Comparison of ENCODE assay signal across 11 mouse cellular contexts in the genomic region with DNA sequence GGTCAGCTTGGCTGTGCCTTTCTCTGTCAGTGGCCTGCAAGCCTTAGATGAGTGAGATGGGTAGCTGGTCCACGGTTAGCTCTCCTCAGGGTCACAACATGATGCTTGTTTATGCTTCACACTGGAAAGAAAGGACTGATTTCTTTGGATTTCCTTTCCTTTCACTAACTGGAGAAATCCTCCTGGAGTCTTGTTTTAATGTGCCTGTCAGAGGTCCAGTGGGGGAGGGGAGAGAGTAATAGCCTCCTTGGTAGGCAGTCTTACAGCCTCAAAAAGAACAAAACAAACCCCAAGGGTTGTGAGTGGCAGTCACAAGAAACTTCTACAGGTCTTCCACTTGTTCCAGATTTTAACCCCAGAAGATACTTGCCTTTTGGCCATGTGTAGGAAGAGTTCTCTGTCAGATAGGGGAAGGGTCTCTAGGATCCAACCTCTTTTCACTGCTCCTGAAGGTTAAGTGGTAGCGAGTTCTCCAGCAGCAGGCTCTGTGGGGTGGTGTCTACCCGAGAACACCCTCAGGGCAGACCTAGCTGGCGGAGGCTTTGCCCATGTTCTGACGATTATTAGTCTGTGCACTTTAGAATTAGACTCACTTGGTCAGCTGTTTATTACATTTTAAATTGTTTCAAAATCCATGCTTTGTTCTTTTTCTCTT. TPM values are rescaled to one million over a fixed set of nuclear protein-coding genes. Genes with fewer than 3 reads are reported as not detected.
DNase-seq lines count a peak whose midpoint lies in the region; ATAC-seq and TF ChIP-seq lines count a peak whose summit lies in the region.
"Had no signal": no experiment of that assay in that cellular context is flagged by ENCODE, and none has a peak within 500 bp of the region (broad histone marks: within the 10 kb centered on the region; RNA-seq: fewer than 3 reads in every experiment).

No protein-coding gene starts in this region.

- H3K9ac ChIP-seq in forebrain, embryonic 15.5 days (replicated peaks): peak overlapping the region; percentile 58
- peak overlapping the region; percentile 63 for H3K9ac ChIP-seq in midbrain, embryonic 12.5 days (replicated peaks)
- H3K9ac ChIP-seq in stomach, embryonic 16.5 days (ENCODE audit: low read length): no peak overlapping the region
- no peak overlapping the region for H3K9ac ChIP-seq in kidney, embryonic 15.5 days
- H3K9ac ChIP-seq: lung, embryonic 15.5 days had no signal

- peak overlapping the region; percentile 61 for H3K4me3 ChIP-seq in left cerebral cortex, adult 2 months
- peak overlapping the region; percentile 55 for H3K4me3 ChIP-seq in forebrain, embryonic 15.5 days
- peak overlapping the region; percentile 54 for H3K4me3 ChIP-seq in midbrain, embryonic 12.5 days
- H3K4me3 ChIP-seq in stomach, embryonic 16.5 days (replicated peaks; ENCODE audit: low read length): no peak overlapping the region
- no peak overlapping the region for H3K4me3 ChIP-seq in kidney, embryonic 15.5 days (replicated peaks)
- H3K4me3 ChIP-seq: heart, embryonic 10.5 days; lung, embryonic 15.5 days had no signal

- peak overlapping the region; percentile 83 for H3K4me2 ChIP-seq in forebrain, embryonic 15.5 days (replicated peaks)
- H3K4me2 ChIP-seq in midbrain, embryonic 12.5 days (replicated peaks): peak overlapping the region; percentile 73
- no peak overlapping the region for H3K4me2 ChIP-seq in stomach, embryonic 16.5 days (ENCODE audit: low read depth, low read length)
- H3K4me2 ChIP-seq in kidney, embryonic 15.5 days: no peak overlapping the region
- H3K4me2 ChIP-seq: lung, embryonic 15.5 days had no signal

- no peak for DNase-seq in left cerebral cortex, adult 2 months (ENCODE audit: extremely low spot score in 1 of 2, low spot score in 2 of 2)
- no peak for DNase-seq in left cerebral cortex, postnatal 14 days (ENCODE audit: low spot score in 2 of 2)
- no peak for DNase-seq in natural killer cell, adult 2 months (ENCODE audit: low spot score in 2 of 2)
- DNase-seq in urinary bladder, postnatal 36 days (ENCODE audit: low spot score in 2 of 2): no peak
- DNase-seq: kidney, postnatal 4 days had no signal

- WGBS in forebrain, embryonic 15.5 days: 9% methylated on average over 5 of the region's 5 CpGs
- 6% methylated on average over 5 of the region's 5 CpGs for WGBS in midbrain, embryonic 12.5 days
- 72% methylated on average over 5 of the region's 5 CpGs for WGBS in stomach, embryonic 16.5 days
- WGBS in kidney, embryonic 15.5 days: 62% methylated on average over 5 of the region's 5 CpGs

- H3K27me3 ChIP-seq in forebrain, embryonic 15.5 days: no peaks in the 10 kb centered on the region
- H3K27me3 ChIP-seq in midbrain, embryonic 12.5 days: no peaks in the 10 kb centered on the region
- H3K27me3 ChIP-seq in stomach, embryonic 16.5 days (ENCODE audit: control insufficient read depth, insufficient read depth, low read length): no peaks in the 10 kb centered on the region
- no peaks in the 10 kb centered on the region for H3K27me3 ChIP-seq in kidney, embryonic 15.5 days
- H3K27me3 ChIP-seq: lung, embryonic 15.5 days had no signal

- peak overlapping the region; percentile 96; the same call in 1 of the 2 replicates for H3K27ac ChIP-seq in left cerebral cortex, adult 2 months
- H3K27ac ChIP-seq in forebrain, embryonic 15.5 days (replicated peaks): peak overlapping the region; percentile 88
- H3K27ac ChIP-seq in midbrain, embryonic 12.5 days (replicated peaks): peak overlapping the region; percentile 90
- peak overlapping the region; percentile 53 for H3K27ac ChIP-seq in stomach, embryonic 16.5 days (ENCODE audit: low read length)
- H3K27ac ChIP-seq in kidney, embryonic 15.5 days: no peak overlapping the region
- H3K27ac ChIP-seq: heart, embryonic 10.5 days; lung, embryonic 15.5 days had no signal

- intact Hi-C loops in left cerebral cortex, adult 2 months (cut with DNase I): loop anchor here (2.0 kb wide), 1 partner anchor 96 kb away; no protein-coding TSS in a partner anchor
- intact Hi-C loops in left cerebral cortex, postnatal 14 days (cut with DNase I): loop anchor here (10.0 kb wide), 1 partner anchor 196 kb away; no protein-coding TSS in a partner anchor

- no peaks in the 10 kb centered on the region for H3K36me3 ChIP-seq in forebrain, embryonic 15.5 days
- H3K36me3 ChIP-seq in midbrain, embryonic 12.5 days: no peaks in the 10 kb centered on the region
- H3K36me3 ChIP-seq in stomach, embryonic 16.5 days (ENCODE audit: control insufficient read depth, insufficient read depth, low read length): no peaks in the 10 kb centered on the region
- no peaks in the 10 kb centered on the region for H3K36me3 ChIP-seq in kidney, embryonic 15.5 days
- H3K36me3 ChIP-seq: heart, embryonic 10.5 days; lung, embryonic 15.5 days had no signal

- peaks cover 31% of the 10 kb centered on the region for H3K4me1 ChIP-seq in forebrain, embryonic 15.5 days
- H3K4me1 ChIP-seq in midbrain, embryonic 12.5 days: peaks cover 35% of the 10 kb centered on the region
- H3K4me1 ChIP-seq in stomach, embryonic 16.5 days (ENCODE audit: control insufficient read depth, insufficient read depth, low read length): 0 out of 2 replicates have a peak, but pooled peaks cover 10% of the 10 kb centered on the region
- H3K4me1 ChIP-seq in kidney, embryonic 15.5 days: peaks cover 16% of the 10 kb centered on the region

- no peak for TF ChIP-seq CTCF in left cerebral cortex, adult 2 months (IDR thresholded peaks at IDR 0.05)

- ATAC-seq in forebrain, embryonic 15.5 days (replicated peaks): peak; percentile 53
- ATAC-seq in midbrain, embryonic 12.5 days (ENCODE audit: low FRiP score, low read depth): peak; percentile 36
- ATAC-seq in stomach, embryonic 16.5 days (ENCODE audit: insufficient read depth, low FRiP score): no peak
- no peak for ATAC-seq in kidney, embryonic 15.5 days (replicated peaks; ENCODE audit: low FRiP score)

- H3K9me3 ChIP-seq in forebrain, embryonic 15.5 days: no peaks in the 10 kb centered on the region
- no peaks in the 10 kb centered on the region for H3K9me3 ChIP-seq in midbrain, embryonic 12.5 days
- H3K9me3 ChIP-seq in stomach, embryonic 16.5 days (replicated peaks; ENCODE audit: control insufficient read depth, low read length): no peaks in the 10 kb centered on the region
- H3K9me3 ChIP-seq in kidney, embryonic 15.5 days (replicated peaks): no peaks in the 10 kb centered on the region
- H3K9me3 ChIP-seq: heart, embryonic 10.5 days; lung, embryonic 15.5 days had no signal

RNA-seq across cellular contexts. Expression of gene Akap6, which starts 0.8 kb away (rescaled TPM):
- total RNA-seq in left cerebral cortex, adult 2 months (2021): 100 to 1,000 TPM; 178 to 181 TPM
- total RNA-seq in left cerebral cortex, postnatal 14 days (2021): 100 to 1,000 TPM; 183 to 196 TPM
- 17.4 and 19.4 TPM in 2 replicates for polyA plus RNA-seq in forebrain, embryonic 15.5 days (2015; fragmentation: Nextera tagmentation; extraction: Ambion mirVana)
- 27.2 and 27.6 TPM in 2 replicates for polyA plus RNA-seq in midbrain, embryonic 12.5 days (2016; fragmentation: Nextera tagmentation; extraction: Ambion mirVana)
- 1.7 and 2.0 TPM in 2 replicates for polyA plus RNA-seq in stomach, embryonic 16.5 days (2015; fragmentation: Nextera tagmentation; extraction: Ambion mirVana)
- 0.53 and 0.78 TPM in 2 replicates for polyA plus RNA-seq in kidney, embryonic 15.5 days (2015; fragmentation: Nextera tagmentation; extraction: Ambion mirVana)

Comparison
In these comparisons a context has a peak if more than half of its experiments do, and no peak if none do; other contexts are left out.
1. H3K4me3 ChIP-seq: peak in left cerebral cortex, adult 2 months (single experiment), forebrain, embryonic 15.5 days (single experiment) and midbrain, embryonic 12.5 days (single experiment); none in stomach, embryonic 16.5 days (single experiment) and kidney, embryonic 15.5 days (single experiment).
2. ATAC-seq: peak in forebrain, embryonic 15.5 days (single experiment) and midbrain, embryonic 12.5 days (single experiment); none in stomach, embryonic 16.5 days (single experiment) and kidney, embryonic 15.5 days (single experiment).
3. H3K4me2 ChIP-seq: peak in forebrain, embryonic 15.5 days (single experiment) and midbrain, embryonic 12.5 days (single experiment); none in stomach, embryonic 16.5 days (single experiment) and kidney, embryonic 15.5 days (single experiment).
4. H3K9ac ChIP-seq: peak in forebrain, embryonic 15.5 days (single experiment) and midbrain, embryonic 12.5 days (single experiment); none in stomach, embryonic 16.5 days (single experiment) and kidney, embryonic 15.5 days (single experiment).